Mouse (Mus musculus): ENCODE data around the gene Zfp451. TPM values are rescaled to one million over a fixed set of nuclear protein-coding genes. Genes with fewer than 3 reads are reported as not detected.

Gene Zfp451
- polyA plus RNA-seq, 1 experiment from 2014 or later: 31.9 TPM

- H3K27me3 ChIP-seq: no peaks in the 10 kb centered on the region
- no peaks in the 10 kb centered on the region for H3K4me1 ChIP-seq
- ATAC-seq (ENCODE audit: low FRiP score, low read depth): no peak
- no peaks in the 10 kb centered on the region for H3K9me3 ChIP-seq
- WGBS: 85% methylated on average over 14 of the region's 14 CpGs
- no peak overlapping the region for H3K4me2 ChIP-seq (replicated peaks)
- peaks cover 59% of the 10 kb centered on the region for H3K36me3 ChIP-seq
- no peak overlapping the region for H3K27ac ChIP-seq
- no peak overlapping the region for H3K9ac ChIP-seq
- no peak overlapping the region for H3K4me3 ChIP-seq
Measured at GRCm38 (mm10) chr1:33776175-33776611, 38.2 kb downstream of the Zfp451 start.

- Histone ChIP-seq H3K4me3 (no peak overlapping the region), H3K27ac (no peak overlapping the region), H3K9ac (no peak overlapping the region), H3K9me3 (no peaks in the 10 kb centered on the region), H3K4me1 (no peaks in the 10 kb centered on the region), H3K36me3 (peaks cover 65% of the 10 kb centered on the region), H3K4me2 (replicated peaks) (no peak overlapping the region), H3K27me3 (no peaks in the 10 kb centered on the region)
- no peak for ATAC-seq (ENCODE audit: low FRiP score, low read depth)
- WGBS: 93% methylated on average over 9 of the region's 9 CpGs
Measured at GRCm38 (mm10) chr1:33772106-33772505, 42.3 kb downstream of the Zfp451 start.

- H3K27ac ChIP-seq: no peak overlapping the region
- 95% methylated on average over 10 of the region's 10 CpGs for WGBS
- no peak overlapping the region for H3K4me3 ChIP-seq
- H3K4me2 ChIP-seq (replicated peaks): no peak overlapping the region
- no peaks in the 10 kb centered on the region for H3K27me3 ChIP-seq
- no peaks in the 10 kb centered on the region for H3K9me3 ChIP-seq
- H3K9ac ChIP-seq: no peak overlapping the region
- no peak for ATAC-seq (ENCODE audit: low FRiP score, low read depth)
- H3K36me3 ChIP-seq: peaks cover 60% of the 10 kb centered on the region
- H3K4me1 ChIP-seq: no peaks in the 10 kb centered on the region
Measured at GRCm38 (mm10) chr1:33771621-33772020, 42.8 kb downstream of the Zfp451 start.

GRCm38 (mm10) chr1:33768827-33769226, 45.6 kb downstream of the Zfp451 start:
- no peak for ATAC-seq (ENCODE audit: low FRiP score, low read depth)
- peaks cover 57% of the 10 kb centered on the region for H3K36me3 ChIP-seq

GRCm38 (mm10) chr1:33768091-33768787, 46.2 kb downstream of the Zfp451 start:
- no peaks in the 10 kb centered on the region for H3K27me3 ChIP-seq
- H3K9ac ChIP-seq: no peak overlapping the region
- no peak overlapping the region for H3K27ac ChIP-seq
- WGBS: 91% methylated on average over 1 of the region's 1 CpGs
- ATAC-seq (ENCODE audit: low FRiP score, low read depth): no peak
- H3K4me1 ChIP-seq: no peaks in the 10 kb centered on the region
- no peaks in the 10 kb centered on the region for H3K9me3 ChIP-seq
- peaks cover 55% of the 10 kb centered on the region for H3K36me3 ChIP-seq
- no peak overlapping the region for H3K4me2 ChIP-seq (replicated peaks)
- H3K4me3 ChIP-seq: no peak overlapping the region

More at GRCm38 (mm10) chr1:33768827-33769226, 45.6 kb downstream of the Zfp451 start:
- Histone ChIP-seq H3K9ac (no peak overlapping the region), H3K27ac (no peak overlapping the region), H3K4me1 (no peaks in the 10 kb centered on the region), H3K27me3 (no peaks in the 10 kb centered on the region), H3K4me3 (no peak overlapping the region), H3K4me2 (replicated peaks) (no peak overlapping the region), H3K9me3 (no peaks in the 10 kb centered on the region)

GRCm38 (mm10) chr1:33766520-33767508, 47.6 kb downstream of the Zfp451 start:
- Histone ChIP-seq H3K4me1 (no peaks in the 10 kb centered on the region), H3K9ac (no peak overlapping the region), H3K27ac (no peak overlapping the region), H3K36me3 (peaks cover 55% of the 10 kb centered on the region), H3K4me2 (replicated peaks) (no peak overlapping the region), H3K9me3 (no peaks in the 10 kb centered on the region), H3K4me3 (no peak overlapping the region), H3K27me3 (no peaks in the 10 kb centered on the region)
- WGBS: 82% methylated on average over 16 of the region's 16 CpGs
- ATAC-seq (ENCODE audit: low FRiP score, low read depth): no peak

GRCm38 (mm10) chr1:33765468-33766080, 48.8 kb downstream of the Zfp451 start:
- H3K27ac ChIP-seq: no peak overlapping the region
- ATAC-seq (ENCODE audit: low FRiP score, low read depth): no peak
- H3K9me3 ChIP-seq: no peaks in the 10 kb centered on the region
- no peaks in the 10 kb centered on the region for H3K4me1 ChIP-seq
- H3K4me3 ChIP-seq: no peak overlapping the region
- 89% methylated on average over 11 of the region's 11 CpGs for WGBS
- no peak overlapping the region for H3K4me2 ChIP-seq (replicated peaks)
- H3K27me3 ChIP-seq: no peaks in the 10 kb centered on the region
- H3K9ac ChIP-seq: no peak overlapping the region
- H3K36me3 ChIP-seq: peaks cover 49% of the 10 kb centered on the region

GRCm38 (mm10) chr1:33763826-33764225, 50.6 kb downstream of the Zfp451 start:
- no peak overlapping the region for H3K4me2 ChIP-seq (replicated peaks)
- no peaks in the 10 kb centered on the region for H3K4me1 ChIP-seq
- no peak overlapping the region for H3K4me3 ChIP-seq
- ATAC-seq (ENCODE audit: low FRiP score, low read depth): no peak
- H3K36me3 ChIP-seq: peaks cover 40% of the 10 kb centered on the region
- no peaks in the 10 kb centered on the region for H3K9me3 ChIP-seq
- H3K27ac ChIP-seq: no peak overlapping the region
- no peaks in the 10 kb centered on the region for H3K27me3 ChIP-seq
- H3K9ac ChIP-seq: no peak overlapping the region
- WGBS: 45% methylated on average over 2 of the region's 2 CpGs

GRCm38 (mm10) chr1:33758488-33758887, 55.9 kb downstream of the Zfp451 start:
- Histone ChIP-seq H3K9me3 (no peaks in the 10 kb centered on the region), H3K4me1 (peaks cover 30% of the 10 kb centered on the region), H3K27ac (no peak overlapping the region), H3K4me3 (0 out of 2 replicates have a peak overlapping the region, but pooled peaks have one; percentile 63), H3K36me3 (peaks cover 21% of the 10 kb centered on the region), H3K27me3 (no peaks in the 10 kb centered on the region), H3K9ac (no peak overlapping the region), H3K4me2 (replicated peaks) (no peak overlapping the region)
- 45% methylated on average over 4 of the region's 4 CpGs for WGBS
- no peak for ATAC-seq (ENCODE audit: low FRiP score, low read depth)

- Histone ChIP-seq H3K4me1 (peaks cover 30% of the 10 kb centered on the region), H3K27me3 (no peaks in the 10 kb centered on the region), H3K36me3 (peaks cover 18% of the 10 kb centered on the region), H3K4me3 (peak within 1 kb of the TSS; percentile 63), H3K4me2 (replicated peaks) (peak within 1 kb of the TSS; percentile 89), H3K27ac (0 out of 2 replicates have a peak within 1 kb of the TSS, but pooled peaks have one; percentile 11), H3K9ac (peak within 1 kb of the TSS; percentile 85), H3K9me3 (no peaks in the 10 kb centered on the region)
- WGBS: under 1% methylated on average over 48 of the region's 61 CpGs
- ATAC-seq (ENCODE audit: low FRiP score, low read depth): peak; percentile 87
Measured at GRCm38 (mm10) chr1:33757491-33758041, 56.8 kb downstream of the Zfp451 start, which contains the start of gene Bag2. TSS of gene Bag2 (minus strand) at chr1:33757795.

GRCm38 (mm10) chr1:33757033-33757413, 57.4 kb downstream of the Zfp451 start:
- H3K36me3 ChIP-seq: peaks cover 12% of the 10 kb centered on the region
- WGBS: 2% methylated on average over 14 of the region's 14 CpGs
- peaks cover 30% of the 10 kb centered on the region for H3K4me1 ChIP-seq
- peak overlapping the region; percentile 85 for H3K9ac ChIP-seq
- H3K27ac ChIP-seq: 0 out of 2 replicates have a peak overlapping the region, but pooled peaks have one; percentile 11
- H3K4me3 ChIP-seq: peak overlapping the region; percentile 63
- no peak; the same call in none of the 2 replicates for ATAC-seq (ENCODE audit: low FRiP score, low read depth)
- no peaks in the 10 kb centered on the region for H3K9me3 ChIP-seq
- peak overlapping the region; percentile 89 for H3K4me2 ChIP-seq (replicated peaks)
- H3K27me3 ChIP-seq: no peaks in the 10 kb centered on the region
